Mouse (Mus musculus) midbrain, postnatal 0 days (tissue): Measurements from ENCODE around the gene Mmp15. TPM values are rescaled to one million over a fixed set of nuclear protein-coding genes. Genes with fewer than 3 reads are reported as not detected.

Experiments used
- ATAC-seq: fragments of 200-750 bp; cut with Nextera tagmentation; 2 replicates; pipeline ENCODE4 v1.8.0; 2017; ENCODE audit warnings: moderate number of reproducible peaks, mild to moderate bottlenecking, moderate TSS enrichment, moderate library complexity; ENCODE audit not compliant: low FRiP score
- DNase-seq: peaks from one replicate; pipeline ENCODE4 v3.0.0-alpha.2; 2015; ENCODE audit warnings: low spot score
- H3K27ac ChIP-seq: fragments of 300-500 bp; sonication (generic); 2 replicates; pipeline ENCODE4 v1.5.1; 2014; ENCODE audit warnings: low read depth, mild to moderate bottlenecking, low read length, mixed read lengths
- H3K27me3 ChIP-seq: fragments of 300-500 bp; sonication (generic); 2 replicates; pipeline ENCODE4 v1.6.1; 2014; ENCODE audit warnings: low read length, control low read depth, mixed read lengths; ENCODE audit not compliant: insufficient read depth
- H3K36me3 ChIP-seq: fragments of 300-500 bp; sonication (generic); 2 replicates; pipeline ENCODE4 v1.6.1; 2014; ENCODE audit warnings: low read length, control low read depth, mixed read lengths; ENCODE audit not compliant: insufficient read depth
- H3K4me1 ChIP-seq: fragments of 300-500 bp; sonication (generic); 2 replicates; pipeline ENCODE4 v1.6.1; 2014; ENCODE audit warnings: mild to moderate bottlenecking, control low read depth, antibody characterized with exemption, low read length, mixed read lengths; ENCODE audit not compliant: insufficient read depth
- H3K4me2 ChIP-seq: fragments of 300-500 bp; sonication (generic); 2 replicates; pipeline ENCODE4 v1.6.1; 2014; ENCODE audit warnings: low read depth, mild to moderate bottlenecking, low read length, mixed read lengths; ENCODE audit not compliant: poor library complexity, severe bottlenecking
- H3K4me3 ChIP-seq: fragments of 300-500 bp; sonication (generic); 2 replicates; pipeline ENCODE4 v1.5.1; 2014; ENCODE audit warnings: low read depth, mild to moderate bottlenecking, low read length, moderate library complexity
- H3K9ac ChIP-seq: fragments of 300-500 bp; sonication (generic); replicated peaks from 2 replicates; pipeline ENCODE4 v1.6.1; 2014; ENCODE audit warnings: mild to moderate bottlenecking, low read length, moderate library complexity, mixed read lengths; ENCODE audit not compliant: poor library complexity, severe bottlenecking
- H3K9me3 ChIP-seq: fragments of 300-500 bp; sonication (generic); 2 replicates; pipeline ENCODE4 v1.6.1; 2016; ENCODE audit warnings: low read length, control low read depth
- CTCF ChIP-seq: IDR thresholded peaks from 2 replicates; pipeline ENCODE4 v1.5.1; 2016; ENCODE audit warnings: antibody characterized with exemption, mild to moderate bottlenecking
- WGBS: fragments of 180-500 bp; shearing (Covaris S2); extraction: QIAGEN DNeasy Blood & Tissue Kit; methylation state at CpG from one replicate; pipeline ENCODE4 v1.1.7; 2014; 5-methylcytosine and 5-hydroxymethylcytosine counted together
- polyA plus RNA-seq: library from polyadenylated mRNA; unstranded; fragments of >200 nt; fragmentation: Nextera tagmentation; extraction: Ambion mirVana; gene quantifications from 2 replicates; pipeline ENCODE4 v1.2.1, GENCODE M21; 2015
- total RNA-seq: library from RNA; depleted of rRNA; stranded (reverse); fragments of >200 nt; gene quantifications from 2 replicates; pipeline ENCODE4 v1.2.3, GENCODE M21; 2014

The Mmp15 gene
- total and polyA plus RNA-seq, 2 experiments from 2014 or later, result 13.7 to 59.1 TPM

- Histone ChIP-seq H3K36me3 (no peaks in the 10 kb centered on the region), H3K27me3 (no peaks in the 10 kb centered on the region), H3K9ac (no peak overlapping the region), H3K4me1 (peaks cover 7% of the 10 kb centered on the region; the same call in 1 of the 2 replicates), H3K4me2 (peak overlapping the region; percentile 95), H3K27ac (no peak overlapping the region), H3K4me3 (no peak overlapping the region), H3K9me3 (no peaks in the 10 kb centered on the region)
- no peak for TF ChIP-seq CTCF
- ATAC-seq (no peak), DNase-seq (no peak)
- WGBS, result 92% methylated on average over 2 of the region's 2 CpGs
Measured at GRCm38 (mm10) chr8:95354606-95355005, 2.5 kb downstream of the Mmp15 start.

- Histone ChIP-seq H3K27ac (no peak overlapping the region), H3K27me3 (no peaks in the 10 kb centered on the region), H3K4me3 (no peak overlapping the region), H3K9ac (no peak overlapping the region), H3K4me2 (no peak overlapping the region), H3K36me3 (no peaks in the 10 kb centered on the region), H3K4me1 (peaks cover 9% of the 10 kb centered on the region), H3K9me3 (no peaks in the 10 kb centered on the region)
- 57% methylated on average over 7 of the region's 8 CpGs for WGBS
- no peak for ATAC-seq
- TF ChIP-seq CTCF, result no peak
- DNase-seq, result no peak
Measured at GRCm38 (mm10) chr8:95358550-95359411, 6.7 kb downstream of the Mmp15 start.

DNA sequence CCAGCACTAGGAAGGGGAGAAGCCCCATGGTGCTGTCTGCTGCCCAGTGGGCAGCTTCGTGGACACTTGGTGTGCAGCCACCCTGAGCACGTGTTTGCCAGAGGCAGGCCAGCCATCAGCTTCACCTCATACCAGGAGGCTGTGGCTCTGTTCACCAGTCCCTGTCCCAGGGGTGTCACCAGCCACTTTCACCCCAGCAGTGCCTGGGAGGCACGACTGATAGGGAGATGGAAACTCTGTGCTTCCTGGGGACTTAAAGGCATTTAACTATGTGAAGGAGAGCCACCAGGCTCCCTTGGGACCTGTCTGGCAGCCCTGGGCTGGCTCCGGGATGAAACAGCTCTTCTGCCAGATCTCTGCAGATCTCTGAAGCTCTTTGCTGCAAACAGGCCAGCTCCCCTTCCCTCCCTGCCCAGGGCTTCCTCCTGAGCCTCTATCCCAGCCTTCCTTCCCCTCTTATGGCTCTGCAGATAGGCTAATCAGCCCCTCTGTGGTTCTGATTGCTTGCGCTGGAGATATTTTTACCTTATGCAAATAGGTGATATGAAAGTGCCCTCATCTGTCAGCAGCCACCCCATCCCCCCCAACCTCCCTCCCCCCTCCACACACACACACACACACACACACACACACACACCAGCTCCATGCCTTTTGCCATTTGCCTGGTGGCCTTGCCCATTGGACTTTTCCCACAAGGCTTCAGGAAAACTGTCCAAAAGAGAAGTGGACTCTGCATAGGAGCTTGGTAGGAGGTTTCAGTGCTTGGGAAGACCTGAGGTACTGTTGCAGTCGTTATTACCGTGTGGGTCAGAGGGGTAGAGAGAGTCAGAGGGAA lies 8.3 kb downstream of the Mmp15 start:
- peaks cover 9% of the 10 kb centered on the region for H3K4me1 ChIP-seq
- WGBS, result 32% methylated on average over 7 of the region's 7 CpGs
- H3K4me2 ChIP-seq, result no peak overlapping the region
- H3K4me3 ChIP-seq, result no peak overlapping the region
- ATAC-seq (no peak), DNase-seq (no peak)
- H3K27me3 ChIP-seq, result no peaks in the 10 kb centered on the region
- no peak for TF ChIP-seq CTCF
- H3K36me3 ChIP-seq, result no peaks in the 10 kb centered on the region
- H3K9me3 ChIP-seq, result no peaks in the 10 kb centered on the region
- H3K27ac ChIP-seq, result no peak overlapping the region
- no peak overlapping the region for H3K9ac ChIP-seq

GRCm38 (mm10) chr8:95361016-95361341 lies 8.9 kb downstream of the Mmp15 start:
- H3K27me3 ChIP-seq, result no peaks in the 10 kb centered on the region
- H3K4me1 ChIP-seq, result peaks cover 9% of the 10 kb centered on the region
- no peaks in the 10 kb centered on the region for H3K9me3 ChIP-seq
- H3K4me2 ChIP-seq, result no peak overlapping the region
- ATAC-seq, result no peak
- H3K36me3 ChIP-seq, result no peaks in the 10 kb centered on the region
- 66% methylated on average over 3 of the region's 3 CpGs for WGBS
- H3K9ac ChIP-seq, result no peak overlapping the region
- no peak for TF ChIP-seq CTCF
- H3K27ac ChIP-seq, result no peak overlapping the region
- no peak for DNase-seq
- no peak overlapping the region for H3K4me3 ChIP-seq

- Histone ChIP-seq H3K9ac (no peak overlapping the region), H3K27ac (no peak overlapping the region), H3K4me2 (no peak overlapping the region), H3K9me3 (no peaks in the 10 kb centered on the region), H3K36me3 (no peaks in the 10 kb centered on the region), H3K4me1 (peaks cover 5% of the 10 kb centered on the region), H3K4me3 (no peak overlapping the region), H3K27me3 (no peaks in the 10 kb centered on the region)
- no peak for TF ChIP-seq CTCF
- DNase-seq (no peak), ATAC-seq (no peak)
- WGBS, result 75% methylated on average over 6 of the region's 6 CpGs
Measured at GRCm38 (mm10) chr8:95362272-95362671, 10.2 kb downstream of the Mmp15 start.

- ATAC-seq (no peak), DNase-seq (no peak)
- Histone ChIP-seq H3K4me2 (no peak overlapping the region), H3K4me1 (peaks cover 5% of the 10 kb centered on the region), H3K27ac (no peak overlapping the region), H3K4me3 (no peak overlapping the region), H3K36me3 (no peaks in the 10 kb centered on the region), H3K27me3 (no peaks in the 10 kb centered on the region), H3K9me3 (no peaks in the 10 kb centered on the region), H3K9ac (no peak overlapping the region)
- 99% methylated on average over 2 of the region's 2 CpGs for WGBS
- TF ChIP-seq CTCF, result no peak
Measured at GRCm38 (mm10) chr8:95363849-95364248, 11.8 kb downstream of the Mmp15 start.
